Mouse (Mus musculus) hindbrain, embryonic 12.5 days (tissue): ENCODE measurements around the gene Crtc2. TPM values are rescaled to one million over a fixed set of nuclear protein-coding genes. Genes with fewer than 3 reads are reported as not detected.
A peak's percentile ranks its signal among the peaks of the same experiment; 100 is the strongest.

Experiments
- ATAC-seq: fragments of 200-750 bp; cut with Nextera tagmentation; 2 replicates; pipeline ENCODE4 v1.8.0; 2017; ENCODE audit warnings: moderate TSS enrichment; ENCODE audit not compliant: low FRiP score
- H3K27ac ChIP-seq: fragments of 300-500 bp; sonication (generic); 2 replicates; pipeline ENCODE4 v1.5.1; 2016; ENCODE audit warnings: mild to moderate bottlenecking
- H3K27me3 ChIP-seq: fragments of 300-500 bp; sonication (generic); 2 replicates; pipeline ENCODE4 v1.6.1; 2016; ENCODE audit warnings: mild to moderate bottlenecking
- H3K36me3 ChIP-seq: fragments of 300-500 bp; sonication (generic); 2 replicates; pipeline ENCODE4 v1.6.1; 2016; ENCODE audit warnings: mild to moderate bottlenecking
- H3K4me1 ChIP-seq: fragments of 300-500 bp; sonication (generic); 2 replicates; pipeline ENCODE4 v1.6.1; 2016
- H3K4me2 ChIP-seq: fragments of 300-500 bp; sonication (generic); replicated peaks from 2 replicates; pipeline ENCODE4 v1.6.1; 2016; ENCODE audit warnings: mild to moderate bottlenecking
- H3K4me3 ChIP-seq: fragments of 300-500 bp; sonication (generic); 2 replicates; pipeline ENCODE4 v1.5.1; 2016; ENCODE audit warnings: mild to moderate bottlenecking
- H3K9ac ChIP-seq: fragments of 300-500 bp; sonication (generic); 2 replicates; pipeline ENCODE4 v1.6.1; 2016; ENCODE audit warnings: mild to moderate bottlenecking, moderate library complexity
- H3K9me3 ChIP-seq: fragments of 300-500 bp; sonication (generic); replicated peaks from 2 replicates; pipeline ENCODE4 v1.6.1; 2016; ENCODE audit warnings: mild to moderate bottlenecking
- WGBS: fragments of 180-500 bp; shearing (Covaris S2); methylation state at CpG from one replicate; pipeline ENCODE4 v1.1.7; 2016; 5-methylcytosine and 5-hydroxymethylcytosine counted together
- microRNA-seq: library from miRNA; unstranded; fragments of <30 nt; microRNA quantifications from one replicate; pipeline ENCODE4, GENCODE M21; 2017
- polyA plus RNA-seq: library from polyadenylated mRNA; unstranded; fragments of >200 nt; fragmentation: Nextera tagmentation; extraction: Ambion mirVana; gene quantifications from 2 replicates; pipeline ENCODE4 v1.2.1, GENCODE M21; 2016

The Crtc2 gene
- polyA plus RNA-seq, 1 experiment from 2014 or later: 20.5 TPM

GRCm38 (mm10) chr3:90294064-90294440 lies 40.1 kb downstream of the Crtc2 start:
- no peaks in the 10 kb centered on the region for H3K9me3 ChIP-seq
- 1% methylated on average over 11 of the region's 11 CpGs for WGBS
- peak overlapping the region; percentile 99 for H3K27ac ChIP-seq
- H3K4me1 ChIP-seq: peaks cover 22% of the 10 kb centered on the region
- peak overlapping the region; percentile 90 for H3K4me2 ChIP-seq
- ATAC-seq: no peak
- peak overlapping the region; percentile 96 for H3K9ac ChIP-seq
- H3K36me3 ChIP-seq: no peaks in the 10 kb centered on the region
- peak overlapping the region; percentile 88 for H3K4me3 ChIP-seq
- no peaks in the 10 kb centered on the region for H3K27me3 ChIP-seq

DNA sequence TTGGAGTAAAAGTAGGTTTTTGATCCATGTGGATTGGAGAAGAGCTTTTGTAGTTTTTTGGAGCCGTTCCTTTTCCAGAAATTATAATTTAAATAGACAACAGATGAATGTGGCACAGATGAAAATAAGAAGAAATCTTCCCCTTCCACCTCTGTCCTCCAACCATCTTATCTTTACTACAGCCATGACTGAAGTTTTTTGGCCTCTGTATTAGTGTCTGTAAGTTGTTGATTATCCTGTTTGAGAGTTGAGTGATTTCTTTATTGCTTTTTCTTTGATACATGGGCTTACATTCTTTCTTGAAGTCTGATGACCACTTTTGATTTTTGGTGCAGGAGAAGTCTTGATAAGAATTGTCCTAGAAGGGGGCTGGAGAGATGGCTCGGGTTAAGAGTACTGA lies 40.7 kb downstream of the Crtc2 start:
- H3K4me3 ChIP-seq: peak overlapping the region; percentile 88
- H3K27me3 ChIP-seq: no peaks in the 10 kb centered on the region
- no peak overlapping the region for H3K27ac ChIP-seq
- peaks cover 22% of the 10 kb centered on the region for H3K4me1 ChIP-seq
- H3K36me3 ChIP-seq: no peaks in the 10 kb centered on the region
- peak overlapping the region; percentile 96 for H3K9ac ChIP-seq
- ATAC-seq: no peak
- no peaks in the 10 kb centered on the region for H3K9me3 ChIP-seq
- 65% methylated on average over 2 of the region's 2 CpGs for WGBS
- H3K4me2 ChIP-seq: peak overlapping the region; percentile 90

GRCm38 (mm10) chr3:90305801-90306200 lies 51.8 kb downstream of the Crtc2 start:
- Histone ChIP-seq H3K36me3 (no peaks in the 10 kb centered on the region), H3K9ac (no peak overlapping the region), H3K27ac (no peak overlapping the region), H3K4me3 (no peak overlapping the region), H3K27me3 (no peaks in the 10 kb centered on the region), H3K4me1 (peaks cover 9% of the 10 kb centered on the region), H3K4me2 (no peak overlapping the region), H3K9me3 (no peaks in the 10 kb centered on the region)
- ATAC-seq: no peak
- WGBS: 72% methylated on average over 3 of the region's 3 CpGs

DNA sequence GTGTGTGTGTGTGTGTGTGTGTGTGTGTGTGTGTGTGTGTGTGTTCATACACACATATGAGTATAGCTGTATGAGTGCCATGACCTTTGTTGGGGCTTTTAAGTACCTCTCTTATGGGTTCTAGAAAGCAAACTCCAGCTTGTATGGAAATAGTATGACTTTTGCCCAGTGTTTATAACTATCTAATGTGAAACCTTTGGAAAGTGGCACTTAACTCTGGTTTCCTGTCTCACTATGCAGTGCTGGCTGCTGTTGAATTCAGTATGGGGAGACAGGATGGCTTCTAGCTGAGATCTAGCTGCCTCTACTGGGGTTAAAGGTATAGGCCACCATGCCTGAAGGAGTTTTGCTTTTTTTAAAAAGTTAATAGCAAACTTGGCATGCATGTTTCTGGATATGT lies 55.6 kb downstream of the Crtc2 start:
- no peaks in the 10 kb centered on the region for H3K9me3 ChIP-seq
- ATAC-seq: no peak

GRCm38 (mm10) chr3:90313367-90313766 lies 59.4 kb downstream of the Crtc2 start:
- Histone ChIP-seq H3K9me3 (no peaks in the 10 kb centered on the region), H3K36me3 (no peaks in the 10 kb centered on the region), H3K27ac (no peak overlapping the region), H3K4me2 (no peak overlapping the region), H3K9ac (no peak overlapping the region), H3K4me1 (no peaks in the 10 kb centered on the region), H3K27me3 (no peaks in the 10 kb centered on the region), H3K4me3 (no peak overlapping the region)
- ATAC-seq: no peak

More for the DNA sequence above, 55.6 kb downstream of the Crtc2 start:
- Histone ChIP-seq H3K9ac (no peak overlapping the region), H3K4me1 (peaks cover 7% of the 10 kb centered on the region), H3K36me3 (no peaks in the 10 kb centered on the region), H3K4me2 (no peak overlapping the region), H3K4me3 (no peak overlapping the region), H3K27me3 (no peaks in the 10 kb centered on the region), H3K27ac (no peak overlapping the region)

Small RNA genes within 50 kb of the gene (microRNA-seq; reads per million reads assigned to microRNA genes)
- gene Mir7012: not detected

Other genes with a start within 250 kb of the Crtc2 start
- gene 4933434E20Rik, start 202.5 kb upstream of the Crtc2 start, polyA plus RNA-seq: 187 and 198 TPM in 2 replicates
- gene Ubap2l, start 201.5 kb upstream of the Crtc2 start, polyA plus RNA-seq: 201 and 227 TPM in 2 replicates
- gene Tpm3, start 181.5 kb upstream of the Crtc2 start, polyA plus RNA-seq: 510 and 525 TPM in 2 replicates
- 0.51 and 0.75 TPM in 2 replicates for gene Nup210l, start 150.0 kb upstream of the Crtc2 start, polyA plus RNA-seq
- gene Rps27, start 40.5 kb upstream of the Crtc2 start, polyA plus RNA-seq: 728 and 1,010 TPM in 2 replicates
- gene Rab13, start 40.5 kb upstream of the Crtc2 start, polyA plus RNA-seq: 26.9 and 27.4 TPM in 2 replicates
- gene Jtb, start 22.6 kb upstream of the Crtc2 start, polyA plus RNA-seq: 81.7 and 94.8 TPM in 2 replicates
- gene Creb3l4, start 10.7 kb upstream of the Crtc2 start, polyA plus RNA-seq: 4.8 and 5.3 TPM in 2 replicates
- 46.8 and 46.9 TPM in 2 replicates for gene Slc39a1, start 6.0 kb upstream of the Crtc2 start, polyA plus RNA-seq
- gene Dennd4b, start 11.0 kb downstream of the Crtc2 start, polyA plus RNA-seq: 6.2 and 6.7 TPM in 2 replicates
- gene Gatad2b, start 39.0 kb downstream of the Crtc2 start, polyA plus RNA-seq: 14.2 and 17.1 TPM in 2 replicates
- gene Slc27a3, start 135.8 kb downstream of the Crtc2 start, polyA plus RNA-seq: 32.9 and 35.3 TPM in 2 replicates
- gene Ints3, start 179.5 kb downstream of the Crtc2 start, polyA plus RNA-seq: 40.5 and 44.3 TPM in 2 replicates
- 3.8 and 4.1 TPM in 2 replicates for gene Npr1, start 211.7 kb downstream of the Crtc2 start, polyA plus RNA-seq
- 292 and 310 TPM in 2 replicates for gene Ilf2, start 222.0 kb downstream of the Crtc2 start, polyA plus RNA-seq
- gene Snapin, start 236.9 kb downstream of the Crtc2 start, polyA plus RNA-seq: 80.6 and 89.5 TPM in 2 replicates